Mouse (Mus musculus): ENCODE results near the gene Mdh1. TPM values are rescaled to one million over a fixed set of nuclear protein-coding genes. Genes with fewer than 3 reads are reported as not detected.

Gene Mdh1
- polyA plus RNA-seq (2012; ENCODE audit: low replicate concordance), result 8.4 and 18.9 TPM in 2 replicates

DNA sequence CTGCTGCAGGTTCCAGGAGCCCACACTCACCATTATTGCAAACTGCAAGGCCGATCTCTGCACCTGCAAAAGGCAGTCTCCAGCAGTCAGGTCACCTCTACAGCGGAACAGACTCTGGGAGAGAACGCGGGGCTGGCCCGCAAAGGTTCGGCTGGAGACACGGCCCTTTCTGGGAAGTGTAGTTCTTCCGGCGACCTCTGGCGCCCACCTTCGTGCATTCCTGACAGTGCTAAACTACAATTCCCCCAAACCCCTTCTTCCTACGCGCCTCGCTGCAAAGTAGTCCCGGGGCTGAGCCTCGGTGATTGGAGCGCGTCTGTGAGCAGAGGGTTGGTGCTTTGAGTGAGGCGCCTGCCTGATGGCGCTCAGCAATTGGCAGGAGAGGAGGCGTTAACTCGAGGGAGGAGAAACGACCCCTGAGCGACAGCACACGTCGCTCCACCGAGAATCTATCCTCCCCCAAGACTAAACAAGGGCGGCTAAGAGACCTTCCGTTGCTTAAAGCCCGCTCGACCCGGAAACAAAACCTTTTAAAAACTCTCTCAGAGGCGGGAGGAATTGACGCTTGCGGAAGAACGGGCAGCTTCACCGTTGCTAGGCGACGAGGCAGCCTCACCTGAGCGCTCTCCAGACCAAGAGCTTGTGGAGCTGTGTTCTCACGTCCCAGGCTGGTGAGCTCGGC, at the start of gene Mdh1, which contains the start of gene Wdpcp:
Gene Mdh1, minus strand, starts transcription at position 668 of the 682 bp plus-strand sequence.
Gene Wdpcp, plus strand, starts transcription at position 536 of the 682 bp plus-strand sequence.

Other genes with a start within 250 kb of the Mdh1 start
- gene Ugp2, start 201.2 kb downstream of the Mdh1 start, polyA plus RNA-seq (2012; ENCODE audit: low replicate concordance), result 11.1 and 20.3 TPM in 2 replicates
- 0.16 and 0.25 TPM in 2 replicates for gene Wdpcp, start 132 bp downstream of the Mdh1 start, polyA plus RNA-seq (2012; ENCODE audit: low replicate concordance)

Measured in hematopoietic multipotent progenitor cell, adult 10-12 weeks (in vitro differentiated cells).